Mouse (Mus musculus) heart, postnatal 0 days (tissue): Measurements from ENCODE around the gene Poldip2. TPM values are rescaled to one million over a fixed set of nuclear protein-coding genes. Genes with fewer than 3 reads are reported as not detected.

ENCODE experiments used
- ATAC-seq: fragments of 200-750 bp; cut with Nextera tagmentation; 2 replicates; pipeline ENCODE4 v1.8.0; 2017; ENCODE audit warnings: low read depth, moderate number of reproducible peaks, moderate library complexity; ENCODE audit not compliant: insufficient read depth
- DNase-seq: peaks from one replicate; pipeline ENCODE4 v3.0.0-alpha.2; 2016; ENCODE audit warnings: low spot score
- H3K27ac ChIP-seq: fragments of 300-500 bp; sonication (generic); 2 replicates; pipeline ENCODE4 v1.5.1; 2014; ENCODE audit warnings: low read depth, mild to moderate bottlenecking
- H3K27me3 ChIP-seq: fragments of 300-500 bp; sonication (generic); 2 replicates; pipeline ENCODE4 v1.6.1; 2014; ENCODE audit warnings: low read length, mixed read lengths; ENCODE audit not compliant: control insufficient read depth, insufficient read depth
- H3K36me3 ChIP-seq: fragments of 300-500 bp; sonication (generic); replicated peaks from 2 replicates; pipeline ENCODE4 v1.6.1; 2014; ENCODE audit warnings: low read length, mixed read lengths; ENCODE audit not compliant: control insufficient read depth, insufficient read depth
- H3K4me1 ChIP-seq: fragments of 300-500 bp; sonication (generic); 2 replicates; pipeline ENCODE4 v1.6.1; 2014; ENCODE audit warnings: antibody characterized with exemption; ENCODE audit not compliant: control insufficient read depth, insufficient read depth
- H3K4me2 ChIP-seq: fragments of 300-500 bp; sonication (generic); 2 replicates; pipeline ENCODE4 v1.6.1; 2014; ENCODE audit warnings: low read depth, mild to moderate bottlenecking, low read length, moderate library complexity
- H3K4me3 ChIP-seq: fragments of 300-500 bp; sonication (generic); 2 replicates; pipeline ENCODE4 v1.5.1; 2014; ENCODE audit warnings: low read depth, low read length
- H3K9ac ChIP-seq: fragments of 300-500 bp; sonication (generic); replicated peaks from 2 replicates; pipeline ENCODE4 v1.6.1; 2014; ENCODE audit warnings: low read depth, low read length, mixed read lengths
- H3K9me3 ChIP-seq: fragments of 300-500 bp; sonication (generic); replicated peaks from 2 replicates; pipeline ENCODE4 v1.6.1; 2016; ENCODE audit warnings: low read length; ENCODE audit not compliant: control insufficient read depth
- CTCF ChIP-seq: IDR thresholded peaks from 2 replicates; pipeline ENCODE4 v1.5.1; 2016; ENCODE audit warnings: antibody characterized with exemption, control low read depth, low read depth
- EP300 ChIP-seq: IDR thresholded peaks from 2 replicates; pipeline ENCODE4 v1.6.1; 2016; ENCODE audit warnings: antibody characterized with exemption, low read depth
- WGBS: fragments of 180-500 bp; shearing (Covaris S2); extraction: QIAGEN DNeasy Blood & Tissue Kit; methylation state at CpG from one replicate; pipeline ENCODE4 v1.1.7; 2014; 5-methylcytosine and 5-hydroxymethylcytosine counted together
- polyA plus RNA-seq: library from polyadenylated mRNA; unstranded; fragments of >200 nt; fragmentation: Nextera tagmentation; extraction: Ambion mirVana; gene quantifications from 2 replicates; pipeline ENCODE4 v1.2.1, GENCODE M21; 2015
- total RNA-seq: library from RNA; depleted of rRNA; stranded (reverse); fragments of >200 nt; gene quantifications from 2 replicates; pipeline ENCODE4 v1.2.3, GENCODE M21; 2014; ENCODE audit warnings: low replicate concordance

Poldip2 gene
- total and polyA plus RNA-seq, 2 experiments from 2014 or later: 214 to 225 TPM

- ATAC-seq (no peak), DNase-seq (no peak)
- H3K9ac ChIP-seq: no peak overlapping the region
- H3K36me3 ChIP-seq: peaks cover 94% of the 10 kb centered on the region
- TF ChIP-seq EP300: no peak
- TF ChIP-seq CTCF: no peak
- H3K27me3 ChIP-seq: no peaks in the 10 kb centered on the region
- H3K27ac ChIP-seq: no peak overlapping the region
- H3K4me1 ChIP-seq: no peaks in the 10 kb centered on the region
- H3K4me3 ChIP-seq: no peak overlapping the region
- H3K4me2 ChIP-seq: no peak overlapping the region
- 78% methylated on average over 10 of the region's 10 CpGs for WGBS
- no peaks in the 10 kb centered on the region for H3K9me3 ChIP-seq
These were observed 6.9 kb downstream of the Poldip2 start for GRCm38 (mm10) chr11:78518931-78519330.

- TF ChIP-seq EP300 (no peak), CTCF (no peak)
- Histone ChIP-seq H3K9me3 (no peaks in the 10 kb centered on the region), H3K27me3 (no peaks in the 10 kb centered on the region), H3K4me3 (no peak overlapping the region), H3K36me3 (peaks cover 95% of the 10 kb centered on the region), H3K4me1 (no peaks in the 10 kb centered on the region), H3K27ac (no peak overlapping the region), H3K4me2 (no peak overlapping the region), H3K9ac (no peak overlapping the region)
- 77% methylated on average over 3 of the region's 3 CpGs for WGBS
- no peak for ATAC-seq
- no peak for DNase-seq
These were observed 9.9 kb downstream of the Poldip2 start for GRCm38 (mm10) chr11:78521880-78522279.

- Histone ChIP-seq H3K4me3 (no peak overlapping the region), H3K9ac (no peak overlapping the region), H3K27me3 (no peaks in the 10 kb centered on the region), H3K9me3 (no peaks in the 10 kb centered on the region), H3K4me1 (no peaks in the 10 kb centered on the region), H3K27ac (no peak overlapping the region), H3K4me2 (no peak overlapping the region), H3K36me3 (peaks cover 100% of the 10 kb centered on the region)
- peak; percentile 23 for DNase-seq
- WGBS: 100% methylated on average over 1 of the region's 1 CpGs
- TF ChIP-seq CTCF (peak; percentile 50), EP300 (no peak)
- ATAC-seq: peak; percentile 39; the same call in 1 of the 2 replicates
These were observed 10.5 kb downstream of the Poldip2 start for GRCm38 (mm10) chr11:78522481-78522997.

- 0 out of 2 replicates have a peak, but pooled peaks have one; percentile 3 for TF ChIP-seq CTCF
- no peak for TF ChIP-seq EP300
- Histone ChIP-seq H3K4me1 (no peaks in the 10 kb centered on the region), H3K27ac (no peak overlapping the region), H3K9me3 (no peaks in the 10 kb centered on the region), H3K36me3 (peaks cover 99% of the 10 kb centered on the region), H3K4me3 (no peak overlapping the region), H3K4me2 (no peak overlapping the region), H3K9ac (no peak overlapping the region), H3K27me3 (no peaks in the 10 kb centered on the region)
- DNase-seq: no peak
- WGBS: 62% methylated on average over 9 of the region's 9 CpGs
- no peak for ATAC-seq
These were observed 11.4 kb downstream of the Poldip2 start for GRCm38 (mm10) chr11:78523241-78523955.

GRCm38 (mm10) chr11:78524838-78525237 lies 12.8 kb downstream of the Poldip2 start:
- no peaks in the 10 kb centered on the region for H3K9me3 ChIP-seq
- no peak for DNase-seq
- no peak overlapping the region for H3K4me3 ChIP-seq
- WGBS: 84% methylated on average over 2 of the region's 2 CpGs
- H3K27ac ChIP-seq: no peak overlapping the region
- ATAC-seq: no peak
- H3K4me2 ChIP-seq: no peak overlapping the region
- TF ChIP-seq CTCF (no peak), EP300 (no peak)
- H3K27me3 ChIP-seq: no peaks in the 10 kb centered on the region
- H3K36me3 ChIP-seq: peaks cover 95% of the 10 kb centered on the region
- no peaks in the 10 kb centered on the region for H3K4me1 ChIP-seq
- no peak overlapping the region for H3K9ac ChIP-seq
